Mouse (Mus musculus) 3134 (cell line): ENCODE results near the gene Lgsn.

ENCODE experiments used
- DNase-seq: peaks from one replicate; pipeline ENCODE4 v3.0.0-alpha.2; 2011; ENCODE audit warnings: low spot score; ENCODE audit not compliant: insufficient read length; ENCODE audit errors: extremely low read depth

Lgsn gene

DNA sequence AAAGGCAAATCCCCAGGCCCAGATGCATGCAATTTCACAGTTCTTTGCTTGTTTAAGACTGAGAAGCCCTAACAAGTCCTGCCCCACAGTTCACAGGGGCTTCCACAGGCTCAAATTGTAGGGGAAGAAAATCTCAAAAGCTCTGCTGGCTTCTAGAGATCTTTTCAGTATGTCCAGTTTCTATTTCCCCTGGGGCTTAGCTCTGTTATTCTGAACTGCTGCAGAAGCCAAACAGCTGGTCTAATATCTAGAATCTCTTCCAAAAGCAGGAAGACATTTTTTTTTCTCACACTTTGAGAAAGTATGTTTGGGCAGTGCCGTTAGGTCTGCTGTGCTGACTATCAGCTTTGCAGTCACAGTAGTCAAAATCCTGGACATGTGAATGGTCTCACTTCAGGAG lies 38.6 kb downstream of the Lgsn start:
- no peak for DNase-seq

DNA sequence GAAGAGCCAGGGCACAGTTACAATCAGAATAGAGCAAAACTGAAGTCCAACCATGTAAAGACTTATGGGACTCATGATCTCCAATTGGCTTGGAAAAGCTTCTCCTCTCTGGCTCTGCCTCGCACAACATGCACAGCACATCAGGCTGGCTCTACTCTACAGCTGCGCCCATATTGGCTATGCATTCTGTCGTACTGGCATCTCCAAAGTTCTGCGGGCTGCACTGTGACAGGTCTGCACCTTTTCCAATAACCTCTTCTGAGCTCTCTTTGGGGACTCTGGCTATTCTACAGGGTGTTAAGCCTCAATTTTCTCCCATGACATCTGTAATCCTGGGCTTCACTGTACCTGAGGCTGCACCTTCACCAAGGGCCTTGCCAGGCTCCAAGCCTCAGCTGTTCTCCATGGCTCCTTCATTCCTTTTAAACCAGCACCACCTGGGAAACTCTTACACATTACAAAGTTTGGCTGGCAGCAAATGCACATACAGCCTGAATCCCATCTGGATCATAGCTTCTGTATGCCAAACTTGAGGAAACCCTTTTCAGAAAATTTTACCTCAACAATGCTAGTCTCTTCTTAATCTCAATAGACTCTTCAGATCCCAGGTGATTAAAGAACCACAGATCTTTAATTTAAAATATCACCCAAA lies 44.5 kb downstream of the Lgsn start:
- DNase-seq: no peak

DNA sequence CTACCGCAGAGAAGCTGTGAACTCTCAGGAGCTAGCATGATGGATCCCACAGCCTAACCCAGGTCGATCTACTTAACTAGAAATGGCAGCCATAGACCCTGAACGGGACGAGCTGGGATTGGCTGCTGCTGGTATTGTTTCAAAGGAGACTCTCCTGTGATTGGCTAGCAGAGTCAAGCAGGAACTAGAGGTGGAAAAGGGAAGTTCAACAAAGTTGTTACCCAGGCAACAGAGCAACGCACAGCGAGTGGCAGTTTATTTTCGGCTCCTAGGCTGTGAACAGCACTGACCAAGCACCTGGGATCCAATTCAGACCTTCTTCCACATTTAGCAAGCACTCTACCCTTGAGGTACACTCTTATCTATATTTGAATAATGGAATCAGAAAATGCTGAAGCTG lies 46.4 kb downstream of the Lgsn start, which contains the start of the genes 4931428L18Rik and Pih1d3:
TSS of gene 4931428L18Rik (minus strand) at position 121 of the 400 bp plus-strand sequence.
TSS of gene Pih1d3 (plus strand) at position 275 of the 400 bp plus-strand sequence.
- DNase-seq: no peak

DNA sequence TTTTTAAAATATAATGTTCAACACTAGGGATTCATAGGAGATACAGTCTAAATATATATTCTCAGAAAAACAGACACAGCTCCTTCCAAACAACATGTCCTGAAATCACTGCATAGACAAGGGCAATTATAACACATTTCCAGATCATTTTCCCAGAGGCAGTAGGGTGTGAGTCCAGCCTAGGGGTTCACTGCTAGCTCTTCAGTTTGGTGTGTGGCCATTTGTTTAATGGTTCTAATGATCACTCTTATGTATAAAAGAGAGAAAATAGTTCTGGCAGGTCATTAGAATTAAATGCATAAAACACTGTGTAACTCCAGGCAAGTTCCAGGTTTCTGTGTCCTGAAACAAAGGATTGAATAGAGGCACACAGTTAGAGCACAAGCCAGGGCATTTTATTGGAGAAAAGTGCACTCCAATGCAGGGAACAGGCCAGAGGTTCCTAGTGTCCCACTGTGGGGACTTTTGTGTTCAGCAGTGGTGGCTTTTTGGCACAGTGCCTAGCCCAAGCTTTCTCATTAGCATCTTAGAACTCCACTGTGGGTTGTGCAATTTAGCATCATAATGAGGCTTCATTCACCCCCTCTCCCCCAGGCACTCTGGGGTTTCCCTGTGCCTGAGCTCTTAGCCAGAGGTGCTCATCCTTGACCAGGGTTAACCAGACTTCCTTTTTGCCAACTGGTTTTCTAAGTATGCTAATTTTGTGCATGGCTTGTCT lies 57.3 kb downstream of the Lgsn start:
- DNase-seq: no peak
